Mouse (Mus musculus): ENCODE results near the gene Vmn1r198. TPM values are rescaled to one million over a fixed set of nuclear protein-coding genes. Genes with fewer than 3 reads are reported as not detected.
A peak's percentile ranks its signal among the peaks of the same experiment; 100 is the strongest.
"Not testable (repeated sequence)": the region's sequence is repeated elsewhere in the genome, so short reads cannot be mapped to it uniquely, and the experiment has no call there.

The Vmn1r198 gene
- total RNA-seq (2012; rRNA removed) = 0.04 TPM in 1 of 2 replicates, not detected in the other

DNA sequence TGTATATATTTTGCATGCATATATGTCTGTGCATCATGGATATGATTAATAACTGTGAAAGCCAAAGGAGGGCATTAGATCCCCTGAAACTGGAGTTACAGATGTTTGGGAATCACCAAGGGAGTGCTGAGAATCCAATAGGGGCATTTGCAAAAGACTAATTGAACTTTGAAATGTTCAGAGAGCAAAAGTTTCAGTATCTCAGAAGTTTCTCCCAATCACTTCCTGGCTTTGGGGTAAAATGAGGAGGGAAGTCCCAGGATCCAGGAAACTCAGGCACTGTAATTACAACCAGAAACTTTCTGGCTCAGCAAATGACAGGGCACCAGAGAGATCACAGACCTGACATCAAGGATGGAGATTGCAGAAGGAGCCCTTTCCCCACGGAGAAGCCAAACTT lies at the start of gene Vmn1r198:
Vmn1r198 (plus strand) TSS at position 301 of the 400 bp plus-strand sequence.
- Histone ChIP-seq H3K36me3 (ENCODE audit: control insufficient read depth, insufficient read depth, low read length, poor library complexity, severe bottlenecking) (no peaks in the 10 kb centered on the region), H3K4me3 (ENCODE audit: insufficient read depth in 1 of 2, low read depth in 1 of 2, low read length in 2 of 2, poor library complexity in 1 of 2, severe bottlenecking in 1 of 2) (no peak within 1 kb of the TSS), H3K27ac (ENCODE audit: insufficient read depth, low read depth, low read length, poor library complexity, severe bottlenecking) (no peak within 1 kb of the TSS), H3K4me1 (ENCODE audit: control insufficient read depth in 2 of 2, insufficient read depth in 2 of 2, low read length in 2 of 2, poor library complexity in 1 of 2) (no peaks in the 10 kb centered on the region), H3K9ac (ENCODE audit: insufficient read depth, low read depth, low read length, poor library complexity, severe bottlenecking) (no peak within 1 kb of the TSS), H3K9me3 (ENCODE audit: control insufficient read depth, insufficient read depth, low read depth, low read length) (no peaks in the 10 kb centered on the region)
- no peak for DNase-seq (ENCODE audit: low read depth, low spot score)
- TF ChIP-seq ZNF384 (IDR thresholded peaks at IDR 0.05; ENCODE audit: low read depth, low read length) = no peak
- TF ChIP-seq ZC3H11A (IDR thresholded peaks at IDR 0.05; ENCODE audit: borderline replicate concordance, low read depth, low read length) = no peak
- TF ChIP-seq CHD2 (IDR thresholded peaks at IDR 0.05; ENCODE audit: low read depth, low read length) = no peak
- no peak for TF ChIP-seq HCFC1 (IDR thresholded peaks at IDR 0.05; ENCODE audit: borderline replicate concordance, insufficient read depth, low read length)
- TF ChIP-seq MAFK (IDR thresholded peaks at IDR 0.05; ENCODE audit: insufficient read depth, low read depth, low read length) = no peak
- in situ Hi-C loops (cut with MboI; ENCODE audit: low sequenced_read_pairs in 2 of 2, unreplicated experiment in 2 of 2) = no loop called here

DNA sequence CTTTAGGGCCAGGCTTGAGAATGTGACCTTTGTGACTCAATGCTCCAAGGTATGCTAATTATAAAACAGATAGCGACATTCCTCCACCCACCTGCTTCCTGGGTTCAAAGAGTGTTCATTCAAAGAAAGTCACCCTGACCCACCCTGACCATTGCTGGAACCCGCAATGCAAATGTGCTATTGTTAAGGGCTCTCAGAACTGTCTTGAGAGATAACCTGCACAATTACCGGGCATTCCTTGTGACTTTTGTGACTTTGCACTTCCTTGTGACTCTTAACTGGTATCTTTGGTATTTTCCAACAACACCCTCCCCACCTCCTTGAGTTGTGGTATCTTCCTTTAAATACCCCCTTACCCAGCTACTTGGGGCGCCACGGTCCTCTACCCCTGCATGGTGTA lies 42.1 kb upstream of the Vmn1r198 start:
- H3K4me3 ChIP-seq (ENCODE audit: insufficient read depth in 1 of 2, low read depth in 1 of 2, low read length in 2 of 2, poor library complexity in 1 of 2, severe bottlenecking in 1 of 2); in situ Hi-C loops (cut with MboI; ENCODE audit: low sequenced_read_pairs in 2 of 2, unreplicated experiment in 2 of 2); H3K36me3 ChIP-seq (ENCODE audit: control insufficient read depth, insufficient read depth, low read length, poor library complexity, severe bottlenecking); DNase-seq (ENCODE audit: low read depth, low spot score); H3K9me3 ChIP-seq (ENCODE audit: control insufficient read depth, insufficient read depth, low read depth, low read length); H3K4me1 ChIP-seq (ENCODE audit: control insufficient read depth in 2 of 2, insufficient read depth in 2 of 2, low read length in 2 of 2, poor library complexity in 1 of 2); H3K9ac ChIP-seq (ENCODE audit: insufficient read depth, low read depth, low read length, poor library complexity, severe bottlenecking); H3K27ac ChIP-seq (ENCODE audit: insufficient read depth, low read depth, low read length, poor library complexity, severe bottlenecking): not testable (repeated sequence)

DNA sequence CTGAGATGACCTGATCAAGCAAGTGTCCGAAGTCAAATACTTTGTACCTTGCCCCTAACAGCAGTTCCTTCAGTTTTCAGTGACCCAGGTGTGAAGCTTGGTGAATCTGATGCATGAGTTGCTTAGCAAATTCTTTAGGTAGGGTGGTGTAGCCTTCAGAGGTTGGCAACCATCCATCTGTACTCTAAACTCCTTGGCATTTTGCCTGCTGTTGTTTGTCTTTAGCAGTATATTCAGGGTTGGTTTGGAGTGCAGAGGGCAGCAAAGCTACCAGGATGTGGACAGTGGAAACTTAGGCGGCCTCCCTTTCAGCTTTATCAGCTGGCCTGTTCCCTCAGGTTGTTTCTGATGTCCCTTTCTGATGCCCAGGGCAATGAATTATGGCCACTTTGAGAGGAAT lies 34.8 kb upstream of the Vmn1r198 start:
- H3K9ac ChIP-seq (ENCODE audit: insufficient read depth, low read depth, low read length, poor library complexity, severe bottlenecking) = no peak overlapping the region
- DNase-seq (ENCODE audit: low read depth, low spot score) = no peak
- peaks cover 0 to 1% of the 10 kb centered on the region in 2 experiments; a peak in 1 of 4 replicates for H3K4me1 ChIP-seq (ENCODE audit: control insufficient read depth in 2 of 2, insufficient read depth in 2 of 2, low read length in 2 of 2, poor library complexity in 1 of 2)
- TF ChIP-seq HCFC1 (IDR thresholded peaks at IDR 0.05; ENCODE audit: borderline replicate concordance, insufficient read depth, low read length) = no peak
- TF ChIP-seq MAFK (IDR thresholded peaks at IDR 0.05; ENCODE audit: insufficient read depth, low read depth, low read length) = no peak
- TF ChIP-seq ZC3H11A (IDR thresholded peaks at IDR 0.05; ENCODE audit: borderline replicate concordance, low read depth, low read length) = no peak
- TF ChIP-seq ZNF384 (IDR thresholded peaks at IDR 0.05; ENCODE audit: low read depth, low read length) = no peak
- TF ChIP-seq CHD2 (IDR thresholded peaks at IDR 0.05; ENCODE audit: low read depth, low read length) = no peak
- H3K4me3 ChIP-seq (ENCODE audit: insufficient read depth in 1 of 2, low read depth in 1 of 2, low read length in 2 of 2, poor library complexity in 1 of 2, severe bottlenecking in 1 of 2) = no peak overlapping the region
- no peak overlapping the region for H3K27ac ChIP-seq (ENCODE audit: insufficient read depth, low read depth, low read length, poor library complexity, severe bottlenecking)
- no peaks in the 10 kb centered on the region for H3K36me3 ChIP-seq (ENCODE audit: control insufficient read depth, insufficient read depth, low read length, poor library complexity, severe bottlenecking)
- H3K9me3 ChIP-seq (ENCODE audit: control insufficient read depth, insufficient read depth, low read depth, low read length) = no peaks in the 10 kb centered on the region
- in situ Hi-C loops (cut with MboI; ENCODE audit: low sequenced_read_pairs in 2 of 2, unreplicated experiment in 2 of 2) = no loop called here

DNA sequence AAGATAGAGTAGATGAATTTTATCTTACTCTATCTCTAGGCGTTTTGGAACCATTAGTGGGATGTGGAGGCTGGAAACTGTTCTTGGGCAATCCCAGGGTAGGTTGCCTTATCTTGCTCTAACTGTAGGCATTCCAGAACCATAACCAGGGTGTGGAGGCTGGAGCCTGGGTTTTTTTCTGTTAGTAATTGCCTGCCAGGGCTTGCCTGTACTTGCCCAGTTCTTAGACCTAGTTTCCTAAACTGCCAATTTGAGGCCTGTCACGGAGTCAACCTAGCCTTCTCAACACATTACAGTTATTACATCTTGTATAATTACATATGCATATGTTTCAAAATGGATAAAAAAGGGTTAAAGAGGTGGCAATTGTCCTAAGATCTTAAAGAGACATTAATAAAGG lies 32.8 kb upstream of the Vmn1r198 start:
- no peaks in the 10 kb centered on the region for H3K36me3 ChIP-seq (ENCODE audit: control insufficient read depth, insufficient read depth, low read length, poor library complexity, severe bottlenecking)
- no peak overlapping the region for H3K9ac ChIP-seq (ENCODE audit: insufficient read depth, low read depth, low read length, poor library complexity, severe bottlenecking)
- in situ Hi-C loops (cut with MboI; ENCODE audit: low sequenced_read_pairs in 2 of 2, unreplicated experiment in 2 of 2) = no loop called here
- H3K4me1 ChIP-seq (ENCODE audit: control insufficient read depth in 2 of 2, insufficient read depth in 2 of 2, low read length in 2 of 2, poor library complexity in 1 of 2) = peaks cover 0 to 3% of the 10 kb centered on the region in 2 experiments; a peak in 1 of 4 replicates
- no peak overlapping the region for H3K4me3 ChIP-seq (ENCODE audit: insufficient read depth in 1 of 2, low read depth in 1 of 2, low read length in 2 of 2, poor library complexity in 1 of 2, severe bottlenecking in 1 of 2)
- TF ChIP-seq ZC3H11A (IDR thresholded peaks at IDR 0.05; ENCODE audit: borderline replicate concordance, low read depth, low read length) = no peak
- no peak for TF ChIP-seq MAFK (IDR thresholded peaks at IDR 0.05; ENCODE audit: insufficient read depth, low read depth, low read length)
- no peak for TF ChIP-seq CHD2 (IDR thresholded peaks at IDR 0.05; ENCODE audit: low read depth, low read length)
- TF ChIP-seq ZNF384 (IDR thresholded peaks at IDR 0.05; ENCODE audit: low read depth, low read length) = no peak
- no peak for TF ChIP-seq HCFC1 (IDR thresholded peaks at IDR 0.05; ENCODE audit: borderline replicate concordance, insufficient read depth, low read length)
- H3K9me3 ChIP-seq (ENCODE audit: control insufficient read depth, insufficient read depth, low read depth, low read length) = no peaks in the 10 kb centered on the region
- no peak for DNase-seq (ENCODE audit: low read depth, low spot score)
- no peak overlapping the region for H3K27ac ChIP-seq (ENCODE audit: insufficient read depth, low read depth, low read length, poor library complexity, severe bottlenecking)

DNA sequence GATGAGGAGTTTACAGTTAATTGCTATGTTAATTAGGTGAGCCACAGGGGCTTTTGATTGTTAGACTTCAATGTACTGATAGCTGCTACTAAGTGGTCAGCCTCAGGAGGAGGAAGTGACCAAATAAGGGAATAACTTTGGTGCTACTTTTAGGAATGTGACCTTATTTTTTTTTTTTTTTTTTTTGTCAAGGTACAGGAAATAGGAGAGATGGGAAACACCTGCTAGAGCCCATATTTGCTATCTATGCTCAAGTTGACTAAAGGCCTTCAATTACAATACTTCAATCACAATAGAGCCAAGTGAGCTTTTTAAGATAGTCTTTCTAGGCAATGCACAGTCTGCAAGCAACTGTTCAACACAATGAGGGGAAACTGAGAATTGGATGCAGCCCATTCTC lies 30.1 kb upstream of the Vmn1r198 start:
- Histone ChIP-seq H3K4me3 (ENCODE audit: insufficient read depth in 1 of 2, low read depth in 1 of 2, low read length in 2 of 2, poor library complexity in 1 of 2, severe bottlenecking in 1 of 2) (no peak overlapping the region), H3K4me1 (ENCODE audit: control insufficient read depth in 2 of 2, insufficient read depth in 2 of 2, low read length in 2 of 2, poor library complexity in 1 of 2) (peaks cover 0 to 3% of the 10 kb centered on the region in 2 experiments; a peak in 1 of 4 replicates), H3K36me3 (ENCODE audit: control insufficient read depth, insufficient read depth, low read length, poor library complexity, severe bottlenecking) (no peaks in the 10 kb centered on the region), H3K27ac (ENCODE audit: insufficient read depth, low read depth, low read length, poor library complexity, severe bottlenecking) (no peak overlapping the region), H3K9me3 (ENCODE audit: control insufficient read depth, insufficient read depth, low read depth, low read length) (no peaks in the 10 kb centered on the region), H3K9ac (ENCODE audit: insufficient read depth, low read depth, low read length, poor library complexity, severe bottlenecking) (no peak overlapping the region)
- in situ Hi-C loops (cut with MboI; ENCODE audit: low sequenced_read_pairs in 2 of 2, unreplicated experiment in 2 of 2) = no loop called here
- DNase-seq (ENCODE audit: low read depth, low spot score) = peak; percentile 21
- TF ChIP-seq ZNF384 (IDR thresholded peaks at IDR 0.05; ENCODE audit: low read depth, low read length) = peak; percentile 94
- no peak for TF ChIP-seq ZC3H11A (IDR thresholded peaks at IDR 0.05; ENCODE audit: borderline replicate concordance, low read depth, low read length)
